Mouse (Mus musculus): ENCODE results near the gene Pdzd2.

Gene Pdzd2

GRCm38 (mm10) chr15:12583051-12583450 lies 156.7 kb downstream of the Pdzd2 start:
- DNase-seq (ENCODE audit: extremely low read depth, low read depth, low spot score): no peak

GRCm38 (mm10) chr15:12582471-12582870 lies 157.3 kb downstream of the Pdzd2 start:
- DNase-seq (ENCODE audit: extremely low read depth, low read depth, low spot score): no peak

- DNase-seq (ENCODE audit: extremely low read depth, low read depth, low spot score): no peak
Measured at GRCm38 (mm10) chr15:12579196-12579595, 160.5 kb downstream of the Pdzd2 start.

GRCm38 (mm10) chr15:12578276-12578675 lies 161.4 kb downstream of the Pdzd2 start:
- DNase-seq (ENCODE audit: extremely low read depth, low read depth, low spot score): no peak

- no peak for DNase-seq (ENCODE audit: extremely low read depth, low read depth, low spot score)
Measured at GRCm38 (mm10) chr15:12577715-12578114, 162.0 kb downstream of the Pdzd2 start.

- DNase-seq (ENCODE audit: extremely low read depth, low read depth, low spot score): peak; percentile 21
Measured at GRCm38 (mm10) chr15:12577054-12577696, 162.5 kb downstream of the Pdzd2 start.

GRCm38 (mm10) chr15:12573621-12574020 lies 166.1 kb downstream of the Pdzd2 start:
- DNase-seq (ENCODE audit: extremely low read depth, low read depth, low spot score): peak; percentile 86

GRCm38 (mm10) chr15:12571168-12571567 lies 168.6 kb downstream of the Pdzd2 start:
- DNase-seq (ENCODE audit: extremely low read depth, low read depth, low spot score): no peak

GRCm38 (mm10) chr15:12566637-12567440 lies 172.9 kb downstream of the Pdzd2 start:
- DNase-seq (ENCODE audit: extremely low read depth, low read depth, low spot score): no peak

- no peak for DNase-seq (ENCODE audit: extremely low read depth, low read depth, low spot score)
Measured at GRCm38 (mm10) chr15:12565281-12565680, 174.4 kb downstream of the Pdzd2 start.

- no peak for DNase-seq (ENCODE audit: extremely low read depth, low read depth, low spot score)
Measured at GRCm38 (mm10) chr15:12560505-12560904, 179.2 kb downstream of the Pdzd2 start.

- no peak for DNase-seq (ENCODE audit: extremely low read depth, low read depth, low spot score)
Measured at GRCm38 (mm10) chr15:12557663-12558436, 181.9 kb downstream of the Pdzd2 start.

- DNase-seq (ENCODE audit: extremely low read depth, low read depth, low spot score): no peak
Measured at GRCm38 (mm10) chr15:12553211-12553610, 186.5 kb downstream of the Pdzd2 start.

GRCm38 (mm10) chr15:12550919-12551318 lies 188.8 kb downstream of the Pdzd2 start:
- no peak for DNase-seq (ENCODE audit: extremely low read depth, low read depth, low spot score)

GRCm38 (mm10) chr15:12550376-12550775 lies 189.3 kb downstream of the Pdzd2 start:
- peak; percentile 76 for DNase-seq (ENCODE audit: extremely low read depth, low read depth, low spot score)

- DNase-seq (ENCODE audit: extremely low read depth, low read depth, low spot score): no peak
Measured at GRCm38 (mm10) chr15:12549919-12550305, 189.8 kb downstream of the Pdzd2 start.

- no peak for DNase-seq (ENCODE audit: extremely low read depth, low read depth, low spot score)
Measured at GRCm38 (mm10) chr15:12549271-12549918, 190.3 kb downstream of the Pdzd2 start.

GRCm38 (mm10) chr15:12548696-12549095 lies 191.0 kb downstream of the Pdzd2 start:
- DNase-seq (ENCODE audit: extremely low read depth, low read depth, low spot score): no peak

- DNase-seq (ENCODE audit: extremely low read depth, low read depth, low spot score): no peak
Measured at GRCm38 (mm10) chr15:12547640-12548405, 191.9 kb downstream of the Pdzd2 start.

GRCm38 (mm10) chr15:12546781-12547180 lies 192.9 kb downstream of the Pdzd2 start:
- no peak for DNase-seq (ENCODE audit: extremely low read depth, low read depth, low spot score)

All from fat pad, adult 2 months (tissue).